Mouse (Mus musculus) naive thymus-derived CD4-positive, alpha-beta T cell, adult 2 months (primary cell): ENCODE measurements at regions not wholly inside any gene's neighbourhood (a gene's known extent, or its start where the extent isn't known, plus 50 kb on each side); places are given as distances from the start of the nearest gene placed in this dataset.

Experiments
- DNase-seq: peaks from one replicate; pipeline ENCODE4 v3.0.0-alpha.2; 2011; ENCODE audit warnings: low read depth

GRCm38 (mm10) chr15:63670561-63670960 is 174.4 kb downstream of the Gsdmc2 start:
- no peak for DNase-seq

GRCm38 (mm10) chr15:63667536-63667935 is 177.4 kb downstream of the Gsdmc2 start:
- no peak for DNase-seq

- DNase-seq: no peak
These were observed 179.5 kb downstream of the Gsdmc2 start for GRCm38 (mm10) chr15:63665517-63665916.

DNA sequence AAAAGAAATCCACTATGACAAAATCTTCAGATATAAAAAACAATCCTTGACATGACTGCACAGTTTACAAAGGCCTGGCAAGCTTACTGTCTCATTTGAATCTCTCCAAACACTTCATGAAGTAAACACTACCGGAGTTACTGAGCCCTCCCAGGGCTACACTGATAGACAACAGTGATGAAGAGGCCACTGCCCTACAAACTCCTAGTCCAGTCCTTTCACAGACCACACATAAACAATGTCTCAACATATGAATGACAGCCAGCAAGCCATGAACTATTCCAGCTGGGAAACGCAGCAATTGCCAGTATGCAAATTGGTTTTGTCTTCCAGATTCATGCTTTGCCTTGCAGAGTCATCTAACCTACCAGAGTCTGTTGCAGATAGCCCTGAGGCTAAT is 180.1 kb downstream of the Gsdmc2 start:
- DNase-seq: no peak

DNA sequence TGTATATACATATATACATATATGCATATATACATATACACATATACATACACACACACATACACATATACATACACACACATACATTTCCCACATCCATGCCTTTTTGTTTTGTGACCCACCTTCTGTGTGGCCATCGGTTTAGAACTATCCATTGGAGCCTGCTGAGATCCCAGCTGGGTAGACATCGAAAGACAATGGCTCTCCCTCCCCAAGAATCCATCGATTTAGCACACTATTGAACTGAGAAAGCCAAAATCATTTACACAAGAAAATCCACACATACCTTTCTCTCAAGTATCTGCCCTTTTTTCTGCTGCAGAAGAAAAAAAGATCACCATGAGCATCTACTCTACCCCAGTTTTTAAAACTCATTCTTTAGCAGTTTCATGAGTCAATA is 182.8 kb downstream of the Gsdmc2 start:
- no peak for DNase-seq

DNA sequence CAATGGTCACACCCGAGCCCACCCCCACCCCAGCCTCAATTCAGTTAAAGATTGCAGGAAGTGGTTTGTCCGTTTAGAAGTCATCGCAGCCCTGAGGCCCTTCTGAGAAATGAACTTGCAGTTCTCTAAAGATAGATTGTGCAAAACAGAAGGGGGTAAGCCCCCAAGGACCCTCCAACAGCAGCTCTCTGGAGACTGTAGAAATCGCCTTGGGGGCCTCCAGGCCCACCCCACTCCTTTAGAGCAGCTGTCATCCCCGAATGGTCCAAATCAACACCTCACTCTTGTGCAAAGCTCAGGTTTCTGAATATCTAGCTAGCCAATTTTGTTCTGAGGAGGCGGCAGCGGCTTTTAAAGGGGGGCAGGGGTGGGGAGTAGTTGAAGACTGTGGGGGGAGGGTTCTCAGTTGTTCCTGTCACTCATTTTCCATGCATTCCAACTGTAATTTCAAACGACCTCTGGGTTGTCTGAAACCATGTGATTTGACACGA is 186.9 kb downstream of the Gsdmc2 start:
- no peak for DNase-seq

DNA sequence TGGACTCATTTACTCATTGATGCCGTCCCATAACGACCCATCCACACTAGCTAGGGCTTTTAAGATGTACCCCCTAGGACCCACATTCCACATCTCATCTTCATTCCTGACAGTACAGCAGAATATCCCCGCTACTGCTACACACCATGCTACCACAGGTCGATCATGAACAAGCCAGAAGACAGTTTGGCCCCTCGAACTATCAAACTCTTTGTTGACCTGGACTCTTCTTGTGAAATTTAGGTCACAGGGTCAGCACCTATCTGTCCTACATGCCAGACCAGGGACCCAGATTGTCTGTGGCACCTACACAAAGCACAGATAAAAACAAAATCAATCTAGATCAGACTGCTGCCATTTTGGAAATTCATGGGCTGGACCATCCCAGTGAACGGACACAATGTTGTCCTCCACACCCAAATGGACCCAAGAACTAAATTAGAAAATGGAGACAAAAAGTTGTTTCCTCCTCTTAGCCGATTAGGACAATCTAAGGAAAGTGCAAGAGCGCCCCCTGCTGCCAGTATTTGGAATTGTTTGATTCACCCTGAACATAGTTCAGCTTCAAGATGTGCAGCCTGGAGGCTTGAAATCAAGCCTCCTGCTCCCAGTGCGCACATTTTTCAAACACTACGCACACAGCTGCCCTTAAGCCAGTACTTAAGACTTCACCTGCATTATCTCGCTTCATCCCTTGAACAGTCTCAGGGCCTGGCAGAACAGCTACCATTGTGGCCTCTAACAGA is 192.6 kb downstream of the Gsdmc2 start:
- peak; percentile 84 for DNase-seq

GRCm38 (mm10) chr15:63651120-63651519 is 193.9 kb downstream of the Gsdmc2 start:
- no peak for DNase-seq

DNA sequence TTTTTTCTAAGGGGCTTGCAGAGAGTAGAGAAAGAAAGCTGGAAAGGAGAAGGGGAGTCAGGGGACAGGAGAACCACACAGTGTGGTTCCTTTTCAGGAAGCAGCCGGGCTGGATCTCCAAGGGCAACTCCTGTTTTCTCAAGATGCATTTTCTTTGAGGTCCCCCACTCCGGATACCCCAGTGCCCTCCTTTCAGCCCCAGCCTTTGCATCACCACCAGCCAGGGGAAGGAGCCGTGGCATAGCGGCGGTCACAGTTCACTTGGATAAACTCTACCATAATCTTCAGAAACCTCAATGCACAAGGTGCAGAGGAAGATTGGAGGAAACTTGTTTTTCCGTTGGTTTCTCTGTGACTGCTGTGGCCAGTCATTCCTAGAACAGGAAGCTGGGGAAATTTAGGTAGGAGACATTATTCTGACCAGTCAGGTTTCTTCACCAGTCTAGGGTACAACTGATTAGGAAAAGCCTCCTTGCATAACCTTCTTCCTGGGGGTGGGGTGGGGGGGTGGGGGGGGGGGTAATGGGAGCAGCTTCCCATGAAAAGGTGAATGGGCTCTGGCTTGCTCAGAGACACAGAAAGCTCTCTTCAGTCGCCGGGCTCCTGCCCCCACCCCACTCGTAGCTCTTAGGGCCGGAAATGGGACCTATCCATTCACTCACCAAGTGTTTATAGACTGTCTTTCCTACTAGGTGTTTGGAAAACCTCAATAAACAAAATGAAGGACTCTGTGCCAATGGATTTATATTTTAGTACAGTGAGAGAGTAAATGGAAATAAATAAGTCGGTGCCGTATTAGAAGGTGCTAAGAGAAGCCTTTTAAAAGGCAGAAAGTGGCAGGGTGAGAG is 196.6 kb downstream of the Gsdmc2 start:
- DNase-seq: no peak

DNA sequence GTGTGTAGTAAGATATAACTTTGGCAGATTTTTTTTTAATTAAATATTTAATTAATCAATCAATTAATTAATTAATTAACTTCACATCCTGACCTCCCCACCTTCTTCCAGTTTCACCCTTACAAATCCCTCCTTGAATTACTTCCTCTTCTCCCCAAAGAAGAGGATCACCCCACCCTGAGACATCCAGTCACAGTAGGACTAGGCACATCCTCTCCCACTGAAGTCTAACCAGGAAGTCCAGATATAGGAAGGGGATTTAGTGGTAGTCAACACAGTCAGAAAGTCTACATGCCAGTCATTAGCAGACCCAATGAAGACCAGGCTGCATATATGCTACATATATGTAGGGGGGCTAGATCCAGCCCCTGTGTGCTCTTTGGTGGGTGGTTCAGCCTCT is 220.2 kb downstream of the Gsdmc2 start:
- DNase-seq: no peak

- no peak for DNase-seq
These were observed 220.7 kb downstream of the Gsdmc2 start for GRCm38 (mm10) chr15:63624249-63624648.

DNA sequence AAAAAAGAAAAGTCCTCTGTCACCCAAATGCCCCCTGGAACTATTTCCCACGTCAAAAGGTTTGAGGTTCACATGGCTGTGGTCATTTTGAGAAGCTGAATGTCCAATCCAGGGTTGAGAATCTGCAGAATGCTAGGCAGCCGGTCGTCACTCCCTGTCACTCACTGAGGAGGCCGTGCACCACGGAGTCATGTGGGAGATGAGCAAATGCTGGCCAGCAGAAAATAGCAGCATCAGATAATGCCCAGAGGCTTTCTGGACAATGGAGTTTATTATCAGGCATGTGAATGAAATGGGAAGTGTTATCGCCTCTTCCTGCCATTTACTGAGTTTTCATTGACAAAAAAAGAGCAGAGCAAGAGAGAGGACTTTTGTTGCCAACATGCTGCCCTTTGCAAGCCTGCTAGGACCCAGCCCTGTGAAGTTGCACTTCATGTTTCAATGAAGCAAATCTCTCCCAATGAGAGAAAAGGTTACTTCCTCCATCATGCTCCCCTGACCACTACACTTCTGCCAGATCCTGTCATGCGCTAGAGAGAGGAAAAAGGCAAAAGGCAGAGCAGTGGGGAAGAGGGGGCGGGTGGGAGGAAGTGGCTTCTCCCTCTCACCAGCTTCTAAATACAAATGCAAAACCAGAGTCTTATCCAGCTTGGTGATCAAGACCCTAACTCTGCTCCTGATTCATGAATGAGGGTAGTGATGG is 228.3 kb downstream of the Gsdmc2 start:
- DNase-seq: peak; percentile 13

DNA sequence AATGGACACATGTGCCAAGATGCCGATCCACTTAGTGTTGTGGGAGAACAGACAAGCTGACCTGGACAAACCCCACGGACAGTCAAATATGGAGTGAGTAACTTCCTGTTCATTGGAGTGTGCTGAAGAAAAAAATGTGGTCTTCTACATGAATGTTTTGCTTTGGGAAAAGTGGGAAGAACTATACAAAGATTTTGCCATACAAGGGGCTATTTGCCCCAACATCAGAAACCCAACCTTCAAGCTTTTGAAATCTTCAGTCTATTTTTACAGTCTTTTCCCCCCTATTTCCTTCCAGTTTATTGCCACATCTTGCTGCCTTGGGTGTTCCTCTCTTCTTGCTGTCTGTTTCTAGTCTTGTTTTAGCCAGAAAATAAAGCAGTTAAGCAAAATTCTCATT is 230.8 kb downstream of the Gsdmc2 start:
- no peak for DNase-seq

GRCm38 (mm10) chr15:63613120-63613519 is 231.9 kb downstream of the Gsdmc2 start:
- no peak for DNase-seq

- DNase-seq: peak; percentile 42
These were observed 233.8 kb downstream of the Gsdmc2 start for GRCm38 (mm10) chr15:63611161-63611560.

- DNase-seq: no peak
These were observed 241.8 kb downstream of the Gsdmc2 start for GRCm38 (mm10) chr15:63603100-63603714.

- peak; percentile 47 for DNase-seq
These were observed 243.4 kb downstream of the Gsdmc2 start for GRCm38 (mm10) chr15:63601543-63601942.

DNA sequence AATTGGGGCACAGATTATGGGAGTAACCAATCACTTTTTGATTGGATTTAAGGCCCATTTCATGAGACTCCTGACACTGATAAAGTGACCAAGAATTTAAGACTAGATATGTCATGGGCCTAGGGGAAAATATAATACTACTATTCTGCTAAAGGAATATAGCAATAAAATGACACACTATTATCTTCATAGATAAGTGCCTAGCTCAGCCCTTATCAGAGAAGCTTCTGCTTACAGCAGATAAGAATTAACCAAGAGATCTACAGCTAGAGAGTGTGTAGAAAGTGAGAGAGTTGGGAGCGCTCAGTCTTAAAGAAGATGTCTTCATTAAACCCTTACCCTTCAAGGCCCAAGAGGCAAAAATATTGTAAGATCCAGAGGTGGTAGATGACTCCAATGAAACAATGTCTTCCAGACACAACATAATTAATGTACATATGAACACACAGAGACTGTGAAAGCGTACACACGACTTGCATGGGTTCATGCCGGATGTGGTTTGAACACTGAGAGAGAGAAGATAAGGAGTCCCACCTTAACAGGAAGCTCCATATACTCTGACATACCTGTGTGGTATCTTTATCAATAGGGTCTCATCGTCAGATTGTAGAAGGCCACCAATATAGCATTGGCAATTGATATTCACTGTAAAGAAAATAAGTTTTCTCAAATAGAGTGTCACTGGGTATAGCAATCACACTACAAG is 252.1 kb downstream of the Gsdmc2 start:
- no peak for DNase-seq

DNA sequence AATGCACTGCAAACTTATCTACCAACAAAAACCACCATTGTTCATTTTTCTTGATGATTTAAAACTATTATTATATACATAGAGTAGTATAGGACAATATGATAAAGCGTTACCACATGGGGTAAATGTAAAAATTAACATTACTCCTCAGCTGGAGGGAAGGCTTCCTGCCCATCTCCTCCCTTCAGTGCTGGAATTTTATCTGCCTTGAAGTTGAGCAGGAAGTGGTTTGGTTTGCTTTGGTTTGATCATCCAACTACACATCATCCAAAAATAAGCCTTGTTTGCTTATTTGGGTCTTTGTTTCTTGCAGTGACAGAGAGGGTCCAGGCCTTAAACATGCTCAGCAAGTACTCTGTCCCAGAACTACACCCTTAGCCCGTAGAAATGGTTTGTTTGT is 285.7 kb downstream of the Gsdmc2 start:
- DNase-seq: no peak

- DNase-seq: no peak
These were observed 286.3 kb downstream of the Gsdmc2 start for GRCm38 (mm10) chr15:63558691-63559090.

DNA sequence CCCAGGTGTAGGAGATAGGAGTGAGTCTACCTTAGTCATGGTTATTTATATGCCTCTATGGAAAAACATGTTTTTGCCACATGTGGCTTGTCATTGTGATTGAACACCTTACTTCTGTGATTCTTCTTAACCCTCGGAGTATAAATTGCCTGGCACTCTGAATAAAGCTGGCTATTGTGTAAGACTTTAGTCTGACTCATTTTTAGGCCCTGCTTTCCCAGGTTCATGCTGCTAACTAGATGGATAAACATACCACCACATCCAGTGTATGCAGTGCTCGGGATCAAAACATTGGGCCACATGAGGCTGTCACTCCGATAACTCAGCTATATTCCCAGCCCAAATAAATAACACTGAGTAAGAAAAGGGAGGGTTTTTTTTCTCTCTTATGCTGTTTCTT is 287.2 kb downstream of the Gsdmc2 start:
- DNase-seq: no peak
